Mouse (Mus musculus): ENCODE measurements around the gene Nek5. TPM values are rescaled to one million over a fixed set of nuclear protein-coding genes. Genes with fewer than 3 reads are reported as not detected.
A peak's percentile ranks its signal among the peaks of the same experiment; 100 is the strongest.

Gene Nek5
- not detected in 2 replicates for polyA plus RNA-seq (2011; ENCODE audit: insufficient read depth, insufficient read length, low replicate concordance, missing spikeins)

- Histone ChIP-seq H3K4me1 (ENCODE audit: control insufficient read depth, insufficient read depth, low read length) (no peaks in the 10 kb centered on the region), H3K4me3 (replicated peaks; ENCODE audit: control insufficient read depth, low read depth, low read length) (peak within 1 kb of the TSS; percentile 31), H3K27ac (ENCODE audit: control insufficient read depth, insufficient read depth, low read depth, low read length, poor library complexity) (no peak within 1 kb of the TSS)
- TF ChIP-seq POLR2A (IDR thresholded peaks at IDR 0.05; ENCODE audit: borderline replicate concordance, control insufficient read depth, low read depth, low read length) = no peak
- TF ChIP-seq CTCF (IDR thresholded peaks at IDR 0.05; ENCODE audit: control insufficient read depth, insufficient read depth, low read length) = peak; percentile 25; the same call in 1 of the 2 replicates
- 2% methylated on average over 29 of the region's 29 CpGs for whole genome bisulfite sequencing
These were observed at the start of gene Nek5 for GRCm38 (mm10) chr8:22124220-22125152. Gene Nek5 (minus strand): TSS chr8:22125053.

GRCm38 (mm10) chr8:22169167-22169566 lies 44.3 kb upstream of the Nek5 start:
- H3K4me3 ChIP-seq (replicated peaks; ENCODE audit: control insufficient read depth, low read depth, low read length) = no peak overlapping the region
- 93% methylated on average over 5 of the region's 5 CpGs for WGBS
- no peak overlapping the region for H3K27ac ChIP-seq (ENCODE audit: control insufficient read depth, insufficient read depth, low read depth, low read length, poor library complexity)
- H3K4me1 ChIP-seq (ENCODE audit: control insufficient read depth, insufficient read depth, low read length) = no peaks in the 10 kb centered on the region; the same call in 1 of the 2 replicates
- TF ChIP-seq POLR2A (IDR thresholded peaks at IDR 0.05; ENCODE audit: borderline replicate concordance, control insufficient read depth, low read depth, low read length) (no peak), CTCF (IDR thresholded peaks at IDR 0.05; ENCODE audit: control insufficient read depth, insufficient read depth, low read length) (no peak)

GRCm38 (mm10) chr8:22166080-22166603 lies 41.3 kb upstream of the Nek5 start, which contains the start of gene Nek3:
Gene Nek3 (minus strand): TSS chr8:22166435.
- Histone ChIP-seq H3K4me1 (ENCODE audit: control insufficient read depth, insufficient read depth, low read length) (no peaks in the 10 kb centered on the region; the same call in 1 of the 2 replicates), H3K4me3 (replicated peaks; ENCODE audit: control insufficient read depth, low read depth, low read length) (peak within 1 kb of the TSS; percentile 72), H3K27ac (ENCODE audit: control insufficient read depth, insufficient read depth, low read depth, low read length, poor library complexity) (peak within 1 kb of the TSS; percentile 41; the same call in 1 of the 2 replicates)
- TF ChIP-seq POLR2A (IDR thresholded peaks at IDR 0.05; ENCODE audit: borderline replicate concordance, control insufficient read depth, low read depth, low read length) (no peak; the same call in 1 of the 2 replicates), CTCF (IDR thresholded peaks at IDR 0.05; ENCODE audit: control insufficient read depth, insufficient read depth, low read length) (peak; percentile 42)
- WGBS = under 1% methylated on average over 41 of the region's 43 CpGs

GRCm38 (mm10) chr8:22165251-22166079 lies 40.6 kb upstream of the Nek5 start:
- no peaks in the 10 kb centered on the region; the same call in 1 of the 2 replicates for H3K4me1 ChIP-seq (ENCODE audit: control insufficient read depth, insufficient read depth, low read length)
- H3K27ac ChIP-seq (ENCODE audit: control insufficient read depth, insufficient read depth, low read depth, low read length, poor library complexity) = peak overlapping the region; percentile 41; the same call in 1 of the 2 replicates
- peak overlapping the region; percentile 72 for H3K4me3 ChIP-seq (replicated peaks; ENCODE audit: control insufficient read depth, low read depth, low read length)
- 45% methylated on average over 10 of the region's 10 CpGs for WGBS
- no peak for TF ChIP-seq POLR2A (IDR thresholded peaks at IDR 0.05; ENCODE audit: borderline replicate concordance, control insufficient read depth, low read depth, low read length)
- no peak for TF ChIP-seq CTCF (IDR thresholded peaks at IDR 0.05; ENCODE audit: control insufficient read depth, insufficient read depth, low read length)

GRCm38 (mm10) chr8:22164431-22164830 lies 39.6 kb upstream of the Nek5 start:
- Histone ChIP-seq H3K27ac (ENCODE audit: control insufficient read depth, insufficient read depth, low read depth, low read length, poor library complexity) (no peak overlapping the region), H3K4me3 (replicated peaks; ENCODE audit: control insufficient read depth, low read depth, low read length) (no peak overlapping the region), H3K4me1 (ENCODE audit: control insufficient read depth, insufficient read depth, low read length) (no peaks in the 10 kb centered on the region; the same call in 1 of the 2 replicates)
- TF ChIP-seq CTCF (IDR thresholded peaks at IDR 0.05; ENCODE audit: control insufficient read depth, insufficient read depth, low read length) (no peak), POLR2A (IDR thresholded peaks at IDR 0.05; ENCODE audit: borderline replicate concordance, control insufficient read depth, low read depth, low read length) (no peak)
- WGBS = 90% methylated on average over 10 of the region's 10 CpGs

- no peak for TF ChIP-seq CTCF (IDR thresholded peaks at IDR 0.05; ENCODE audit: control insufficient read depth, insufficient read depth, low read length)
- Histone ChIP-seq H3K4me3 (replicated peaks; ENCODE audit: control insufficient read depth, low read depth, low read length) (no peak overlapping the region), H3K27ac (ENCODE audit: control insufficient read depth, insufficient read depth, low read depth, low read length, poor library complexity) (no peak overlapping the region), H3K4me1 (ENCODE audit: control insufficient read depth, insufficient read depth, low read length) (no peaks in the 10 kb centered on the region; the same call in 1 of the 2 replicates)
- WGBS = 86% methylated on average over 8 of the region's 8 CpGs
These were observed 37.4 kb upstream of the Nek5 start for GRCm38 (mm10) chr8:22162206-22162605.

GRCm38 (mm10) chr8:22150345-22150663 lies 25.5 kb upstream of the Nek5 start:
- no peaks in the 10 kb centered on the region for H3K4me1 ChIP-seq (ENCODE audit: control insufficient read depth, insufficient read depth, low read length)
- TF ChIP-seq POLR2A (IDR thresholded peaks at IDR 0.05; ENCODE audit: borderline replicate concordance, control insufficient read depth, low read depth, low read length) (no peak), CTCF (IDR thresholded peaks at IDR 0.05; ENCODE audit: control insufficient read depth, insufficient read depth, low read length) (no peak)
- H3K4me3 ChIP-seq (replicated peaks; ENCODE audit: control insufficient read depth, low read depth, low read length) = no peak overlapping the region
- H3K27ac ChIP-seq (ENCODE audit: control insufficient read depth, insufficient read depth, low read depth, low read length, poor library complexity) = no peak overlapping the region
- 83% methylated on average over 3 of the region's 3 CpGs for WGBS
